Mouse (Mus musculus) forebrain, embryonic 16.5 days (tissue): Measurements from ENCODE around the gene Hbb-bt. TPM values are rescaled to one million over a fixed set of nuclear protein-coding genes. Genes with fewer than 3 reads are reported as not detected.
"Not testable (repeated sequence)": the region's sequence is repeated elsewhere in the genome, so short reads cannot be mapped to it uniquely, and the experiment has no call there.

Experiments used
- ATAC-seq: fragments of 200-750 bp; cut with Nextera tagmentation; 2 replicates; pipeline ENCODE4 v1.8.0; 2017; ENCODE audit warnings: mild to moderate bottlenecking, moderate library complexity
- H3K27ac ChIP-seq: fragments of 300-500 bp; sonication (generic); 2 replicates; pipeline ENCODE4 v1.5.1; 2014; ENCODE audit warnings: low read length, control low read depth
- H3K27me3 ChIP-seq: fragments of 300-500 bp; sonication (generic); replicated peaks from 2 replicates; pipeline ENCODE4 v1.6.1; 2014; ENCODE audit warnings: low read length; ENCODE audit not compliant: control insufficient read depth, insufficient read depth
- H3K36me3 ChIP-seq: fragments of 300-500 bp; sonication (generic); 2 replicates; pipeline ENCODE4 v1.6.1; 2014; ENCODE audit not compliant: control insufficient read depth, insufficient read depth
- H3K4me1 ChIP-seq: fragments of 300-500 bp; sonication (generic); replicated peaks from 2 replicates; pipeline ENCODE4 v1.6.1; 2014; ENCODE audit warnings: low read length; ENCODE audit not compliant: control insufficient read depth, insufficient read depth
- H3K4me2 ChIP-seq: fragments of 300-500 bp; sonication (generic); 2 replicates; pipeline ENCODE4 v1.6.1; 2014; ENCODE audit warnings: mild to moderate bottlenecking, low read length, control low read depth
- H3K4me3 ChIP-seq: fragments of 300-500 bp; sonication (generic); replicated peaks from 2 replicates; pipeline ENCODE4 v1.5.1; 2014; ENCODE audit warnings: mild to moderate bottlenecking, low read length, control low read depth
- H3K9ac ChIP-seq: fragments of 300-500 bp; sonication (generic); replicated peaks from 2 replicates; pipeline ENCODE4 v1.6.1; 2014; ENCODE audit warnings: low read depth, low read length, control low read depth
- H3K9me3 ChIP-seq: fragments of 300-500 bp; sonication (generic); 2 replicates; pipeline ENCODE4 v1.6.1; 2016; ENCODE audit warnings: low read length; ENCODE audit not compliant: control insufficient read depth
- WGBS: fragments of 180-500 bp; shearing (Covaris S2); extraction: QIAGEN DNeasy Blood & Tissue Kit; methylation state at CpG from one replicate; pipeline ENCODE4 v1.1.7; 2014; 5-methylcytosine and 5-hydroxymethylcytosine counted together
- polyA plus RNA-seq: library from polyadenylated mRNA; unstranded; fragments of >200 nt; fragmentation: Nextera tagmentation; extraction: Ambion mirVana; gene quantifications from 2 replicates; pipeline ENCODE4 v1.2.1, GENCODE M21; 2015

Hbb-bt gene
- polyA plus RNA-seq, 1 experiment from 2014 or later: 1,171 TPM

DNA sequence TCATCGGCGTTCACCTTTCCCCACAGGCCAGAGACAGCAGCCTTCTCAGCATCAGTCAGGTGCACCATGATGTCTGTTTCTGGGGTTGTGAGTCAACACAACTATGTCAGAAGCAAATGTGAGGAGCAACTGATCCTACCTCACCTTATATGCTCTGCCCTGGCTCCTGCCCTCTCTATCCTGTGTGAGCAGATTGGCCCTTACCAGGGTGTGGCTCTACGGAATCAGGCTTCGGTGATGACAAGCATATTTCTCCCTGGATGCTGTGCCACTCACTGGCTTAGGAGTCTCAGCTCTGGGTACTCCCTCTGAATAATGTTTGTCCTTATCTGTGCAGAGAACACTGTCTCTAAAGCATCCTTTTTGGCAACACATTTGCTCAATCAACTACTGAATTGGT is 14.0 kb upstream of the Hbb-bt start, which contains the start of gene Hbb-bs:
TSS of gene Hbb-bs (minus strand) at position 289 of the 400 bp plus-strand sequence.
- no peaks in the 10 kb centered on the region for H3K36me3 ChIP-seq
- no peak within 1 kb of the TSS for H3K9ac ChIP-seq
- no peak within 1 kb of the TSS for H3K4me3 ChIP-seq
- no peak within 1 kb of the TSS for H3K4me2 ChIP-seq
- no peaks in the 10 kb centered on the region for H3K27me3 ChIP-seq
- no peaks in the 10 kb centered on the region for H3K4me1 ChIP-seq
- H3K27ac ChIP-seq: no peak within 1 kb of the TSS
- ATAC-seq: no peak
- H3K9me3 ChIP-seq: no peaks in the 10 kb centered on the region
- 95% methylated on average over 4 of the region's 4 CpGs for WGBS

- not testable (repeated sequence) for H3K36me3 ChIP-seq, H3K27me3 ChIP-seq, H3K4me2 ChIP-seq, H3K9me3 ChIP-seq, H3K4me3 ChIP-seq, H3K27ac ChIP-seq, ATAC-seq, H3K9ac ChIP-seq, H3K4me1 ChIP-seq
- no CpG with 5 or more reads among the region's 2 CpGs for WGBS
Observed at GRCm38 (mm10) chr7:103827139-103827538, 13.3 kb upstream of the Hbb-bt start.

- Histone ChIP-seq H3K9ac (no peak overlapping the region), H3K4me1 (no peaks in the 10 kb centered on the region), H3K4me3 (no peak overlapping the region), H3K9me3 (no peaks in the 10 kb centered on the region), H3K27me3 (no peaks in the 10 kb centered on the region), H3K4me2 (no peak overlapping the region), H3K27ac (no peak overlapping the region), H3K36me3 (no peaks in the 10 kb centered on the region)
- no peak for ATAC-seq
- WGBS: 62% methylated on average over 3 of the region's 3 CpGs
Observed at GRCm38 (mm10) chr7:103826255-103826887, 12.6 kb upstream of the Hbb-bt start.

GRCm38 (mm10) chr7:103825536-103826254 is 11.9 kb upstream of the Hbb-bt start:
- no peaks in the 10 kb centered on the region for H3K9me3 ChIP-seq
- H3K27ac ChIP-seq: no peak overlapping the region
- H3K9ac ChIP-seq: no peak overlapping the region
- H3K4me3 ChIP-seq: no peak overlapping the region
- no peak overlapping the region for H3K4me2 ChIP-seq
- H3K27me3 ChIP-seq: no peaks in the 10 kb centered on the region
- H3K36me3 ChIP-seq: no peaks in the 10 kb centered on the region
- no peaks in the 10 kb centered on the region for H3K4me1 ChIP-seq
- 90% methylated on average over 3 of the region's 3 CpGs for WGBS
- ATAC-seq: no peak

DNA sequence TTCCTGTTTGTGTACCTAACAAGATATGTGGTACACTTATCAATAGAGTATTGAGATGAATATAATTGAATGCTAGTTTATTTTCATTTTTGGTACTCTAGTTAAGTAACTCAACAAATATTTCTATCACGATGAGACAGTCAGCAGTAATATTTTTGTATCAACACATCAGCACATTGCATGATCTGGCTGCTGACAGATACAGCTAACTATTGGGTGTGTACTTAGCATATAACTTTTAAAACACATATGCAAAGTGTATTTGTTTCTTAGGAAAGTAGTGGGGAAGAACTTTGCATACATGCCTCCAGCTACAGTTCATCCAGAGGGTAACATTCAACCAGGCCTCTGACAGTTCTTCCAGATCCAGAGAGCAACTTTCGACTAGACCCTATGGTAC is 10.8 kb upstream of the Hbb-bt start:
- Histone ChIP-seq H3K9ac (no peak overlapping the region), H3K36me3 (no peaks in the 10 kb centered on the region), H3K4me2 (no peak overlapping the region), H3K4me1 (no peaks in the 10 kb centered on the region), H3K27ac (no peak overlapping the region), H3K9me3 (no peaks in the 10 kb centered on the region), H3K27me3 (no peaks in the 10 kb centered on the region), H3K4me3 (no peak overlapping the region)
- 82% methylated on average over 2 of the region's 2 CpGs for WGBS
- ATAC-seq: no peak

GRCm38 (mm10) chr7:103815085-103815484 is 1.3 kb upstream of the Hbb-bt start:
- not testable (repeated sequence) for H3K9me3 ChIP-seq, H3K4me1 ChIP-seq, H3K27ac ChIP-seq, H3K9ac ChIP-seq, H3K36me3 ChIP-seq, H3K4me2 ChIP-seq, ATAC-seq, H3K4me3 ChIP-seq, H3K27me3 ChIP-seq
- WGBS: 80% methylated on average over 1 of the region's 2 CpGs

- not testable (repeated sequence) for H3K9me3 ChIP-seq, H3K4me1 ChIP-seq, H3K4me3 ChIP-seq, H3K27ac ChIP-seq, H3K36me3 ChIP-seq, H3K9ac ChIP-seq, H3K4me2 ChIP-seq, ATAC-seq, H3K27me3 ChIP-seq
- no CpG with 5 or more reads among the region's 3 CpGs for WGBS
Observed at GRCm38 (mm10) chr7:103813152-103813551, 644 bp downstream of the Hbb-bt start.

GRCm38 (mm10) chr7:103812174-103812573 is 1.6 kb downstream of the Hbb-bt start:
- Histone ChIP-seq H3K4me3 (no peak overlapping the region), H3K4me2 (no peak overlapping the region), H3K36me3 (no peaks in the 10 kb centered on the region), H3K27ac (no peak overlapping the region), H3K9me3 (no peaks in the 10 kb centered on the region), H3K4me1 (no peaks in the 10 kb centered on the region), H3K9ac (no peak overlapping the region), H3K27me3 (no peaks in the 10 kb centered on the region)
- no peak for ATAC-seq
- WGBS: 79% methylated on average over 1 of the region's 1 CpGs

GRCm38 (mm10) chr7:103811223-103811845 is 2.5 kb downstream of the Hbb-bt start:
- 86% methylated on average over 1 of the region's 1 CpGs for WGBS
- Histone ChIP-seq H3K27ac (no peak overlapping the region), H3K4me2 (no peak overlapping the region), H3K27me3 (no peaks in the 10 kb centered on the region), H3K9ac (no peak overlapping the region), H3K36me3 (no peaks in the 10 kb centered on the region), H3K9me3 (no peaks in the 10 kb centered on the region), H3K4me1 (no peaks in the 10 kb centered on the region), H3K4me3 (no peak overlapping the region)
- no peak for ATAC-seq
